Mouse (Mus musculus) kidney, adult 2 months (tissue): ENCODE measurements at regions not wholly inside any gene's neighbourhood (a gene's known extent, or its start where the extent isn't known, plus 50 kb on each side); places are given as distances from the start of the nearest gene placed in this dataset.

Source experiments
- CTCF ChIP-seq: fragments of 200-500 bp; conservative IDR thresholded peaks from 2 replicates; pipeline ENCODE4 v1.5.1; 2011; ENCODE audit warnings: low read depth, mild to moderate bottlenecking, control low read depth, low read length, moderate library complexity, mixed read lengths; ENCODE audit not compliant: insufficient read depth, insufficient read length
- POLR2A ChIP-seq: fragments of 200-500 bp; IDR thresholded peaks from one replicate; pipeline ENCODE4 v1.6.1; 2011; ENCODE audit warnings: low read depth, low read length, control low read depth

DNA sequence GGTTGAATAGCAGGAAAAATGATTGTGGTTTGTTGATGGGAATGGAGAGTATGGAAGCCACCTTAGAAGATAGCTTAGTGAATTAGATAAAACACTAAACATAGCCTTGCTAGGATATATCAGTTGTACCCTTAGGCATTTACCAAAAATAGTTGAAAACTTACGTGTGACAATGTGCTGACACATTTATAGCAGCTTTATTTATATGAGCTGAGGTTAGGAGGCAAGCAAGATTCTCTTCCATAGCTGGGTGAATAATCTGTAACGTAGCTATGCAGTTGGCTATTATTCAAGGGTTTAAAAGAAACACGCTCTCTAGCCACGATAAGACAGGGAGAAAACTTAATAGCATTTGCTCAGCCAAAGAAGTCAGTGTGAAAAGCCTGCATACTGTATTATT, 685.4 kb downstream of the Hs3st4 start:
- TF ChIP-seq CTCF (no peak), POLR2A (no peak)
